Mouse (Mus musculus) thymus, postnatal 14 days (tissue): ENCODE results near the gene Elf4.
A peak's percentile ranks its signal among the peaks of the same experiment; 100 is the strongest.

Source experiments
- DNase-seq: peaks from one replicate; pipeline ENCODE4 v3.0.0; 2021

Elf4 gene

DNA sequence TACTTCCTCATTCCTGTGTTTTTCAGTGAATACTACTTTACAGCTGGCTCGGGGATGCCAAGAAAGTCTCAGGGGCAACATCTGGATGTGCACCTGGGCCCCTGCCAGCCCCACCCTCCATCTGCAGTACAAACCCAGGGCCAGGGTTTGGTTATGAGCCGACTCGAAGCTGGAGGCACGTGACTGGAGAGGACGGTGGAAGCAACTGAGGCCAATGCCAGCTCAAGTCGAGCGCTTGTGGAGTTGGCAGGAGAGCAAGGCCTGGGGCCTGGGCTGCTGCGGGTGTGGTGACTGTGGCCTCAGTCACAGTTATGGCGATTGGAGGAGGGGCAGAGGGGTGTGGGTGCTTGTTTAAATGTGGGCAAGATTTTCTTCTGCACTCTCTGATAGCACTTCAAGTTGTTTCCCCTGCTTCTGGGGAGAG, 27.4 kb downstream of the Elf4 start:
- peak; percentile 69 for DNase-seq

DNA sequence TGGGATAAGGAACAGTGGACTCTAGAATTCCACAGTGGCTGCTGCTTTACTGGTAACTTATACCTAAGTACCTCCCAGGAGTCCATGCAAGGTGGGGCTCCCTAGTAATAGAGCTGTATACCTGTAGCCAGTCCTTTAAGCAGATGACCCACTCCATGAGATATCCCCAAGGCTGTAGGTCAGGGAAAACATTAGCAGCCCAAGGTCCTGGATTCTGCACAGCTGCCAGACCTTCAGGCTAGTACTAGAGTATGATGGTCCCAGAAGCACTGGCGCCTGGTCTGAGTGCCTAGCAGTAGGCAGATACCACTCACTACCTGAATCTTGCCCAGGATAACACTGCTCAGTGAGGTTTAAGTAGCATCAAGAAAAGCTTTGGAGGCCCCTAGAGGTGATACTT, 28.7 kb downstream of the Elf4 start:
- no peak for DNase-seq

DNA sequence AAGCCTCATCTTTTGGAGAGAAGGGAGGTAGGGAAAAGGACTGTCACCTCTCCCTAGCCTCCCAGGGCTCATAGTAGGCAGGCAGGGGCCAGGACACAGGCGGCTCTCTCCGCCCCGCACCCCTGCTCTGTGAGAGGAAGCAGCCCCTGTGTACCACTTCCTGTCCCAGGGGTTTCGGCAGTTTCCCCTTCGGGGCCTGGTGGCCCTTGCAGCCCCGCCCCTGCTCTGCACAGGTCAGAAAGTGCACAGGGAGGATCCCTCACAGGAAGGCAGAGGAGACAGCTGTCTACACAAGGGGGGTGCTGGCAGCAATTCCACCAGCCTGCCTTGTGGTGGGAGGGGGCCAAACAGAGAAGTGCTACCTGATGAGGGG, 29.4 kb downstream of the Elf4 start:
- DNase-seq: peak; percentile 92

DNA sequence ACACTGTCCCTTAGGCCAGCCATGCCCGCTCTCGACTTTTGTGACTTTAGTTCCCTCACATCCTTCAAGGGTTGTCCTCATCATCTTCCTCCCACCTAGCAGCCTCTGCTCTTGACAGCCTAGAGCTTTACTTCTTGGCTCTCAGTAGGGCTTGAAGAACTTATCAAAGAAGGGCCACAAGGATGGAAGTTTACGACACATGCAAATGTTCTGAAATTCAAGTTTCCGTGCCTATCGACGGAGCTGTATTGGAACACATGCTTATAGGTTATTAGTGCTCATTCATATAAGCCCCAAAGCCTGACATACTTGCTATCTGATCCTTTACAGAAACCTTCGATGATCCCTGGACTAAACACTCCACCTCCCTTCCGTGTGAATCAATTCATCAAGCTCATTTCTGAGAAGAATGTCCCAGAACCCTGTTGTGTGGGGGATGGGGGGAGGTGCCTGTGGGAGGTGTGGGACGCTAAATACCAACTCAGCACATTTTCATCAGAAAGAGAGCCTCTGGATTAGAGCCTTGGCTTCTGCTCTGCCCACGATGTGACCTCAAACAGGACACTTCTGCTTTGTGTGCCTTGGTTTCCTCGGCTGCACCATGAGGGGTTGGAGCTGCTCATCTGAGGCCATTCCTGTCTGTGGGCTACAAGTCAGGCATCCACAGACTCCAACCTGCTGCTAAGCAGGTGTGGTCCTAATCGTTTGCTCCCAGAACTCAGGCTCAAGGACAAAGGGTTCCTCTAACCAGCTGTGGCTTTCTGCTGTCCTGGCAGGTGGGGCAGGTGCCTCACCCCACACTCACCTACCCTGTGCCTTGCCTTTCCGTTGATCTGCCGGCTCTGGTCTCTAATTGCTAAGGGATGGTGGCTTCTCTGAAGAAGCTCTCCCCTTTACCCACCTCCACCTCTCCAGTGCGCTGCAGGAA, 30.1 kb downstream of the Elf4 start:
- peak; percentile 47 for DNase-seq

DNA sequence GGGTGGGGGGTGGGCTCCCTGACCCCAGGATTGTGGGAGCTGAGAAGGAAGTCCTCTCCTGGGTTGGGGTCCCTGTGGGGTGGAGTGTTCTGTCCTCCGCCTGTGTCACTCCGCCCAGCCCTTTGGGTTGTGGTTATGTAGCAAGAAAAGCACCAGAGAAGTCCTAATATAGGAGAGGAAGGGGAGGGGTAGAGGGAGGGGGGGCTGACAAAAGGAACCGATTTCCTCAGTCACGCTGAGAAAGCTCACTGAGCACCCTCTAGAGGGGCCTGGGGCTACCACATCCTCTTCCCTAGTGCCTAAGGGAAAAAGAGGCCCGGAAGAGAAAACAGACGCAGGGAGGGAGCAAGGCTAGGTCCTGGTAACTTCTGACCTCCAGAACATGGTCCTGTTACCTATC, 33.4 kb downstream of the Elf4 start:
- DNase-seq: peak; percentile 82

DNA sequence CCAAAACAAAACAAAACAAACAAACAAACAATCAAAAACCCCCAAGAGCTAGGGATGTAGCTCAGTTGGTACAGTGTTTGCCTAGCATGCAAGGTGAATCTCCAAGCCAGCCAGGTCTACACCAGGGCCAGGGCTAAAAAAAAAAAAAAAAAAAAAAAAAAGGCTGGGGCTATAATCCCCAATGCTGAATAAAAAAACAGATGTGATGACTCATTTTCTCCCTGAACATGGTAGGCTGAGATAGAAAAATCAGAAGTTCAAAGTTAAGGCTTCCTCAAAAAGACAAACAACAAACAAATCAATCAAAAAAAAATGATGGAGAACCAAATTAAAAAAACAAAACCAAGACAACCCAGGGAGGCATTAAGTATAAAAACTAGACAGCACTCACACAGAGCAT, 33.8 kb downstream of the Elf4 start:
- DNase-seq: no peak

DNA sequence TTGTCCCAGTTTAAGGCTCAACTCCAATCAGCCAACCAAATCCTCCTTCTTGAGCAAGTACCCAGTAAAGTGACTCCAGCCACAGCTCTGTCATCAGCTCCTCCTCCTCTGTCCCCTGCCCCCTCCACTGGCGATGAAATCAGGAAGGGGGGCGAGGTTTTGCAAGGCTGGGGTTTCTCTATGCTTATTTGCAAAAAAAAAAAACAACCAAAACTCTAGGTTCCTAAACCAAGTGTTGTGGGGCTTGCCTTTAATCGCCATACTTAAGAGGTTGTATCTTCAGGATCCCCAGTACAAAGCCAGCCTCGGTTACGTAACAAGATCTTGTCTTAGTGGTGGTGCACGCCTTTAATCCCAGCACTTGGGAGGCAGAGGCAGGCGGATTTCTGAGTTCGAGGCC, 34.3 kb downstream of the Elf4 start:
- no peak for DNase-seq

DNA sequence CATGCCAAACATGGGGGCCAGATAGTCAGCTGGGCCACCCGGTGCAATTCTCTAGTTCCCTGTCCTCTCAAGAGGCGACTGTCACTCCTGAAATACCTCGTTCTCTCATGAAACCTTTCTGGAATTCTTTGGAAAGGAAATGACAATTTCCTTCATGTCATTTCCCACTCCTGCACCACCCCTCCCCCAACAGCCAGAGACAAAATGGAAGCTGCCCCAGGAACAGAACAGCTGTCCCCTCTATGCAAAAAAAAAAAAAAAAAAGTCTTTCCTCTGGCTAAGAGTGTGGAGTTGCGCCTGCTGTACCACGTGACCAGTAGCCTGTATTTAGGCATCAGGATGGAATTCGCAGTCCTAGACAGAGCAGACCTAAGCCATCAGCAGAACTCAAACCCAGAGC, 34.7 kb downstream of the Elf4 start:
- DNase-seq: no peak

DNA sequence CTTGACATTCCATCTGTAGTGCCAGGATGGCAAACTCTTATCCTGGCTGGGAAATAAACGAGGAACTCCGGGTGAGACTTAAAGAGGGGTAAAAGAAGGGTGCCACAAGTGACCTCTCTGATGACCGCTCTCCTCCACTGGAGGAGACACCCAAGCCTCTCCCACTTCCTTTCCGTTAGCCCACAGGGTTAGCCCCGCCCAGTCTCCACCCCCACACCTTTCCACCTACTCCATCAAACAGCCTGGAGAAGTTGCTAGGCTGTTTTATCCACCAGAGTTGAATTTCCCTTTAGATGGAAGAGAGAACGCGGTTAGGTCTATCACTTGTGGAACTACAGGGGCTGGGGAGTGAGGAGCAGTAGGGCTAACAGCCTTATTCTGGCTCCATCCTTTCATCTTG, 37.7 kb downstream of the Elf4 start:
- peak; percentile 87 for DNase-seq

DNA sequence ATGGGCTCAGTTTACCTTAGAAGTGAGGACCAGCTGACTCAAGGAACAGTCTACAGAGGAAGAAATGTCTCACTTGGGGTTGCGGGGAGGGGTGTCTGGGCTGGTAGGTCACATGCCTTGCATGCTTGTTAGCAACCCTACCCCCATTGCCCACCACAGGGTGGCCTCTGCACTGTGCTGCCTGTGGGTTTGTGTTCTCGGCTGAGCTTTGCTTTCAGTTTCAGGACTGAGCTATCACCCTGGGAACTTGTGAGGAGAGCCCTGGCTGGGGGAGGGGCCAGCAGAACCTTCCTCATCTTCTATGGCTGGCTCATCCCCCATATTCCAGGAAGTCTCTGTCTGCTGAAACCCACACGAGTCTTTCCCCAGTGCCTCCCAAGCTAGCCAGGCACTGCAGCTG, 38.3 kb downstream of the Elf4 start:
- peak; percentile 80 for DNase-seq

DNA sequence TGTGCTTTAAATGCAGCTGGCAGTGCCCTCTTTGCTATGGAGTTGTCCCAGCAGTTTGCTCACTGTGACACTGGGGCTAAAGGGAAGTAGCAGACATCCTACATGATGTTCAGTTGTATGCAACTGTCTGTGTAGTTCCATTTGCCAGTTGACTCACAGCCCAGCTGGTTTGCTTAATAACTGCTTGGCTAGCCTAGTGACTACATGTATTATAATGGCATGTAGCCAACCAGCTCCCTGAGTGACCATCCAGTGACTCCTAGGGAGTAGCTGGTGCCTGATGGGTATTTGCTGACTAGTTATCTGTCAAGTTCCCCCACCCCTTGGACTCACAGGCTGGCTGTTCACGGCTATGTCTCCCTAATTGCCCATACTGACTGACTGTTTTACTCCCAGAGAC, 39.3 kb downstream of the Elf4 start:
- no peak for DNase-seq

DNA sequence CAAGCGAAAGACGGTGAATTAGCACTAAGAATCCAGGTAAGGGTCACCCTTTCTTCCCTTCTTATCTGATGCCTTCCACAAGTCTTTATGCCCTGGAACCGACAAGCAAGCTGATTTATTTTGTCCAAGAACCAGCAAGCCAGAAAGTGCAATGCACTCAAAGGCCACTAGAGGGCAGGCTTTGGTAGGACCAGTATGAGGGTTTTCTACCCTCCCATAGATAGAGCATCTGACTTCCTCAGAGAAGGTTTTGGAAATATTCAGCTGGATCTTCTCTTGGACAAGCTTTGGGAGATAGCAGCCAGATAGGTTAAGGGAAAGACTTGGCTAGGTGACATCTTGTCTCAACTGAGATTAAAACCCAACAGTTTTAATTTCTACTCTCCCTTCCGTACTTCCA, 39.9 kb downstream of the Elf4 start:
- DNase-seq: peak; percentile 81

DNA sequence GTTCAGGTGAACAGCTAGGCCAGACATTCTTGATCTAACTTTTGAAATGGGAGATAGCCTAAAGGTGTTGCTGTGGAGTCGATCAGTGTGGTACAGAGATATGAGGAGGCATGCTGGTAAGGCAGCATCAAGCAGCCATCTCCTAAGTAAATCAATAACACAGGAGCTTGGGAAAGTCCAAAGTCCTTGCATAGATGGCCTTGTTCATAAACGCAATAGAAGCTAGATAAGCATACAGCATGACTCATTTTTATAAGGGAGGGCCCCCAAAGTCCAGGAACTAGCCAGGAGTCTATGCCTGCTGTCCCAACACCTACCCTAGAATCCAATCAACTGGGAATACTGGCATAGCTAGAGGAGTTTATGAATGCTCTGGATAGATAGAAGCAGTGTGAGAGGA, 44.5 kb downstream of the Elf4 start:
- DNase-seq: no peak

DNA sequence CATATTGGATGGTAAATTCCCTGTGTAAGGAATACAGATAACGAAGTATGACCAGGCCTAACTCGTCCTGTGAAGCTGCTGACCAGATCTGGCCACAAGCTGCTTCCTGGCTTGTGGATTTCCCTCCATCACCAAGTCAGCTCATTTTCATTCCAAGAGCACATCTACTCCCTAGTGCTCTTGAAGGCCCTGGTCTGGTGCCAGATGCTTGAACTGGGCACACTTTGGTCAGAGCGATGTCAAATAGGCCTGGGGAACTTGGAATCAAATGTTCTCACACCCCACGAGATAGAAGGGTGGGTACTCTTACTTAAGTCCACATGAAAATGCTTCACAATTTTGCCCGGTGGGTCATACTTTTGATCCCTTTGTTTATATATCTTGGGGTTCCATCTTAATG, 48.6 kb downstream of the Elf4 start:
- no peak for DNase-seq

DNA sequence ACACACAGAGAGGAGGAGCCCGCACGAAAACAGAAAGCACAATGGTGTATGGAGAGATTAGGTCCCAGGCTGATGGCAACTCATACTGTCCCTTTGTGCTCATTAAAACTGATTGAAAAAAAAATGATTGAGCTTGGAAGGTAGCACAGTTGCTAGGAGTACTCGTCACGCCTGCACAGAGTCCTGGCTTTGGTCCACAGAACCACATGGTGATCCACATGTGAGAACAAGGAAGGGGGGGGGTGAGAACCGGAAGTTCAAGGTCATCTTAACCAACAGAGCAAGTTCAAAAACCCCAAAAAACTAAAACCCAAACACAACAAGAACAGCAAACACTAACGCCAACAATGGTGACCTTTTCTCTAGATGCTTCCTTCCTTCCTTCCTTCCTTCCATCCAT, 50.3 kb downstream of the Elf4 start:
- no peak for DNase-seq

DNA sequence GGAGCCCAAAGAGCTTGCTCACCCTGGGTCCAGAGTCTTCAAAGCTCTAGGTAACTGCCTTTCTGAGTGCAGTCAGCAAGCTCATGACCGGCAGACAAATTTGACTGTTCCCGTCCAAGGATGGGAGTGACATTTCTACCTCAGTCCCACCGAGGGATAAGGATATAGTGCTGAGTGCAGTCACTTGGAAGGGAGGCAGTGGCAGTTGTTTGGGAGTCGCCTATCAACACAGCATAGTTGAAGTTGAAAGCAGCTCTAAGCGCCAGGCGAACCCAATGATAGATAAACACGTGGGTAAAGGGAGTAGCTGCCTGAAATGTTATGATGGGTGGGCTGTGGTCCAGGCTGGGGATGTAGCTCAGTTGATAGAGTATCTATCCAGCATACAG, 52.5 kb downstream of the Elf4 start:
- no peak for DNase-seq

DNA sequence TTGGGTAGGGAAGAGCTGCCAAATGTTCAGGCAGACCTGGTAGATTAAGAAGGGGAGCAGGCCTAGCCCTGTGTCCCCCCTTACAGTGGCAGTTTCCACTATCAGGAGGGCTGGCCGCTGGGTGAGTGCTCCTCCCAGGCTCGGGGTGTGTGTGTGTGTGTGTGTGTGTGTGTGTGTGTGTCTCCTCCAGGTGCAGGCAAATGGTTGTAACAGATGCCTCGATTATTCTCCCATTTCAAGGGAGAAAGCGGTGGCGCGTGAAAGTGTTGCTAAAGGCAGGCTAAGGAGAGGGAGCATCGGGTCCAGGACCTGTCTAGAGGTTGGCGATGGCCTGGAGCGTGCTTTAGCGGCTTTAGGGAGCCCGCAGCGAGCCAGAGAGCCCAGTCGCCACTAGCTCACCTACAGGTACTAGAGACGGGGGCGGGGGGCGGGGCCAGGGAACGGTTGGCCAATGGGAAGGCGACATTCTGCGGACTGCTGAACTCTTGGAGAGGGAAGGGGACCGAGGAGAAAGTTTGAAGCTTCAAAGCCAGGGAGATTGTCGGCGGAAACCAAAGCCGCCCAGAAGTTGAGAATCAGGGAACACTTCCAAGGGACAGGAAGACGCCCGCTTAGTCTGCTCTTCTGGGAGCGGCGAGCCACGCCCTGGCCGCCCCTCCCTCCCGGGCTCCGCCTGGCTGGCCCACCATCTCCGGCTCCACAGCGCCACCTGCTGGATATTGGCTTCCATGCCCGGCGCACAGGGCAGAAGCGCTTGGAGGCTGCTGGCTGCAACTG, 53.1 kb downstream of the Elf4 start:
- peak; percentile 90 for DNase-seq

DNA sequence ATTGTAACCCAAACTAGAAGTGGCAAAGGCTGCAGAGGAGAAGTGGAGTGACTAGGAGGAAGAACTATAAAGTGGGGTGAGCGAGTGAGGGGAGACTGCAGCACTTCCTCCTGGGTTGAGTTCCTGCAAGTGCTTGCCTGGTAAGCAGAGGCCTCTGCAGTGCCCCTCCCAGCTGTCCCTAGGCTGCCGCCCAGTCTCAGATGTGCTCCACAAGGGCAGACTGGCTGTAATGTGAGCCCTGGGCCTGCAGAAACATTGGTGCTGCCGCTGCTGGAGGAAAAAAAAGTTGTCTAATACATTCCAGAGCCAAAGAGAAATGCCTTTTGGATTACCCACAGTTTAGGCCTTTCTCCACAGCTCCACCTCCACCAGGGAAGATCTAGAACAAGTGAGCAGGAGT, 57.8 kb downstream of the Elf4 start:
- no peak for DNase-seq

DNA sequence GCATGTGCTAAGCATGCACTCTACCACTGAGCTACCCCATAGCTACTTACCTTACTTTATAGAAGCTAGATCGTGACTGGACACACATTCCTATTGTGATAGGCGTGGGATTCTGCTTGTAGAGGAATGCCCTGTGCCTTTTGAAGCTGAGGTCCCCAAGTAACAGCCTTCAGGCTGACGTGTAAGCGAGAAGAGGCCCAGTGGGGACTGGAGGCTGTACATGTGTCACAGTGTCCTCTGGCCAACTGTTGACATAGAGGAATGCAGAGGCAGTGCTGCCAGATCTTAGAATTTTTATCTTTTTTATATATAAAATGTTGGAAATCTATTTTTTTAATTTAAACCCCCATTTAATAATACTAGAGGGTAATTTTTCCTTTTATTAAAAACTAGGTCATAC, 62.9 kb downstream of the Elf4 start:
- no peak for DNase-seq

DNA sequence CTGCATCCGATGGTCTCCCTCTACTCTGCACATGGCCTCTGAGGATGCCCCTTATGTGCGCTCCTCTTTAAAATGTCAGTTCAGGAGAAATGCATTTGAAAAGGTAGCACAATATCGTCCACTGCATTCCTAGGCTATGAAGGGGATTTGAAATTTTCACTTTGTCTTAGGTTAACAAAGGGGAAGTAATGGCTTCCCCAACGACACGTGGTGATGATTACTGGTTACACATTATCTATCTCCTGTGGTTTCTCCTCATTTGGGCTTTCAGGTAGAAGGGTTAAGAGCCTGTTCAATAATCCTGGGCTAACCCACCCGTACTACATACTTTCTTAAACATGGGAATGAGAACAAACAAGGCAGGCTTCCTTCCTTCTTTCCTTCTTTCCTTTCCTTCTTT, 73.6 kb downstream of the Elf4 start:
- DNase-seq: no peak

DNA sequence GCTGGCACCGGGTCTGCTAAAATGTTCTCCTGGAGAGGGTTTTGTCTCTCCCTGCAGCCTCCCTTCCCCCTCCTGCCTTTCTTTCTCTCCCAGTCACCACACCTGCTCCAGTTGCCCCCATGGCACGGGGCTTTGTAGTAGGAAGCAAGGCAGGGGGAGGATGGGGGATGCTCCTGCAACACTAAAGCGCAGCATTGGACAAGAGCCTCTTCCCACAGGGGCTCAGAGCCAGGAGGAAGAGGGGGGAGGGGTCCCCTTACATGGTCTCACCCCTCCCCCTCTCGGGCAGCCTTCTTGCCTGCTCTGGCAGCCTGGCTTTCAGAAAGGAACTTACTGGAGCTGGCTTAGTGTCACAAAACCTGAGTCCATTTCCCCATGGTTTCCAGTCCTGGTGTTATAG, 77.0 kb downstream of the Elf4 start:
- DNase-seq: no peak

DNA sequence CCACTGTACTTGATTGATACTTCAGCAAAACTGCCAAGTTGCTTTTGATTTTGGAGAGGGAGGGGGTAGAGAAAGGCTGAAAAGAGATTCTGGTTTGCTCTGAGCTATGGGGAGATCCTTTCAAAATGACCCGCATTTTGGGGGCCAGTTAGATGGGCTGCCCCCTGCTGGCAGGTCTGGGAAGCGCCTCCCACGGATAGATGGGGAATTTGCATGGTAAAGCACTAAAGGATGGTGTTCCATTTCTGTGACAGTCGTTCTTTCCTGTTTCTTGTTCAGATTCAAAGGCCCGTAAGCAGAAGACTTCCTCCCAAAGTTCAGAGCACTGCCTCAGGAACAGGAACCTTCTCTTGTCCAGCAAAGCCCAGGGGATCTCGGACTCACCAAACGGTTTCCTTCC, 79.3 kb downstream of the Elf4 start:
- DNase-seq: peak; percentile 68

DNA sequence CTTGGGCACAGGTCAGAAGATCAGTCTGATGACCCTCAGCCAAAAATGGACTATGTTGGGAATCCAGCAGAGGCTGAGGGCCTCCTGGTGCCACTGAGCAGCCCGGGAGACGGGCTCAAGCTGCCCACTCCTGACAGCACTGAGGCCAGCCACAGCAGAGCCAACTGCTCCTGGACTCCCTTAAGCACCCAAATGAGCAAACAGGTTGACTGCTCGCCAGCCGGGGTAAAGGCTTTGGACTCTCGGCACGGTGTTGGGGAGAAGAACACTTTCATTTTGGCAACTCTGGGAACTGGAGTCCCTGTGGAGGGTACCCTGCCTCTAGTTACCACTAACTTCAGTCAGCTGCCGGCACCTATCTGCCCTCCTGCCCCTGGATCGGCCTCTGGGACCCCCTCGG, 95.1 kb downstream of the Elf4 start:
- no peak for DNase-seq

DNA sequence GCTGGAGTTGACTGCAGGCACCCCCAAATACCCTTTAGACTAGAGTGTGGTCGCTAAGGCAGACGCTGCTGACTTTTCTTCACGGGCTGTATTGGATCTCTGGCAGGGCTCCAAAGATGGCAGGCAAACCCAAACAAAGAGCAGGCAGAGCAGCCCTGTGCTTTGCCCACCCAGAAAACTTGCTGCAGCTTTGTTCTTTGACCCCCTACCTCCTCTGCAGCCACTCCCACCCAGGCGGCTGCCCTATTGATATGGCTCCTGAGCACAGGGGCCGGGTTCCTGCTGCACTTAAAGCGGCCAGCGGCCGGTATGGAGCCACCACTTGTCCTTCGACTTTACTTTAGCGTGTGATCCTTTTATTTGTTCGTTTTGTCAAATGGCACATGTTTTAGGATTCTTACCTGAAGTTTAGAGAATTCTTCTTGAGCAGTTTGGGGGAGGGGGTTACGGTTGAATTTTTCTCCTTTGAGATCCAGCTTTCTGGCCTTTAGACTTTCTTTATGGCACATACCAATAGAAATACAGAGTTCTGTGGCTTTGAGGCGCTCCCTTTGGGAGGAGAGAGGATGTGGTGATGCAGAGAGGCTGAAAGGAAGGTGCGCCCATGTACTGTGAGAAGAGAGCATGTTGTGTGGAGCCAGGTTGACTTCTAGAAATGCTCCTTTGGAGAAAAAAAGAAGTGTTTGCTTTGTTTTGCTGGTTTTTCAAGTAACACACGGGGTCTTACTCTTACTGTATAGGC, 96.9 kb downstream of the Elf4 start:
- no peak for DNase-seq
